Mouse (Mus musculus): Measurements from ENCODE around the gene Dglucy. TPM values are rescaled to one million over a fixed set of nuclear protein-coding genes. Genes with fewer than 3 reads are reported as not detected.

The Dglucy gene
- total RNA-seq, 2 experiments from 2014 or later: 8.0 to 9.3 TPM

- intact Hi-C loops (cut with DNase I): no loop called here
- no peak for DNase-seq (ENCODE audit: low spot score in 2 of 2)
Measured at GRCm38 (mm10) chr12:100945948-100946347, 167.1 kb downstream of the Dglucy start.

Other genes with a start within 250 kb of the Dglucy start
- gene Rps6ka5, start 52.1 kb upstream of the Dglucy start, total RNA-seq (2021): 10 to 100 TPM; 20.2 to 24.6 TPM
- gene Gpr68, start 129.1 kb downstream of the Dglucy start, total RNA-seq (2021): 10 to 100 TPM; 10.5 to 14.8 TPM
- 10 to 100 TPM; 16.7 to 28.8 TPM for gene Ccdc88c, start 250.0 kb downstream of the Dglucy start, total RNA-seq (2021)

All from left cerebral cortex, postnatal 36 days (tissue).